Mouse (Mus musculus) limb, embryonic 11.5 days (tissue): ENCODE measurements around the gene Rnase10. TPM values are rescaled to one million over a fixed set of nuclear protein-coding genes. Genes with fewer than 3 reads are reported as not detected.
"Not testable (repeated sequence)": the region's sequence is repeated elsewhere in the genome, so short reads cannot be mapped to it uniquely, and the experiment has no call there.

Experiments
- ATAC-seq: fragments of 200-750 bp; cut with Nextera tagmentation; 2 replicates; pipeline ENCODE4 v1.8.0; 2017; ENCODE audit warnings: low read depth; ENCODE audit not compliant: insufficient number of reproducible peaks, low FRiP score, low TSS enrichment
- DNase-seq: peaks from one replicate; pipeline ENCODE4 v3.0.0-alpha.2; 2015; ENCODE audit warnings: low spot score
- H3K27ac ChIP-seq: fragments of 300-500 bp; sonication (generic); replicated peaks from 2 replicates; pipeline ENCODE4 v1.5.1; 2014; ENCODE audit warnings: low read depth, mild to moderate bottlenecking, low read length
- H3K27me3 ChIP-seq: fragments of 300-500 bp; sonication (generic); 2 replicates; pipeline ENCODE4 v1.6.1; 2014; ENCODE audit warnings: mild to moderate bottlenecking, low read length, mixed read lengths; ENCODE audit not compliant: control insufficient read depth, insufficient read depth
- H3K36me3 ChIP-seq: fragments of 300-500 bp; sonication (generic); 2 replicates; pipeline ENCODE4 v1.6.1; 2014; ENCODE audit warnings: mild to moderate bottlenecking, low read length, moderate library complexity, mixed read lengths; ENCODE audit not compliant: control insufficient read depth, insufficient read depth
- H3K4me1 ChIP-seq: fragments of 300-500 bp; sonication (generic); 2 replicates; pipeline ENCODE4 v1.6.1; 2014; ENCODE audit warnings: low read length, mixed read lengths; ENCODE audit not compliant: control insufficient read depth, insufficient read depth
- H3K4me2 ChIP-seq: fragments of 300-500 bp; sonication (generic); 2 replicates; pipeline ENCODE4 v1.6.1; 2014; ENCODE audit warnings: low read depth, mild to moderate bottlenecking, moderate library complexity; ENCODE audit not compliant: severe bottlenecking
- H3K4me3 ChIP-seq: fragments of 300-500 bp; sonication (generic); 2 replicates; pipeline ENCODE4 v1.5.1; 2014; ENCODE audit warnings: low read depth, low read length
- H3K9ac ChIP-seq: fragments of 300-500 bp; sonication (generic); 2 replicates; pipeline ENCODE4 v1.6.1; 2014; ENCODE audit warnings: mild to moderate bottlenecking, low read length
- H3K9me3 ChIP-seq: fragments of 300-500 bp; sonication (generic); 2 replicates; pipeline ENCODE4 v1.6.1; 2016; ENCODE audit warnings: low read length; ENCODE audit not compliant: control insufficient read depth
- WGBS: fragments of 180-500 bp; shearing (Covaris S2); extraction: QIAGEN DNeasy Blood & Tissue Kit; methylation state at CpG from one replicate; pipeline ENCODE4 v1.1.7; 2014; 5-methylcytosine and 5-hydroxymethylcytosine counted together
- polyA plus RNA-seq: library from polyadenylated mRNA; unstranded; fragments of >200 nt; fragmentation: Nextera tagmentation; extraction: Ambion mirVana; gene quantifications from 2 replicates; pipeline ENCODE4 v1.2.1, GENCODE M21; 2014

Gene Rnase10
- not detected in 2 replicates for polyA plus RNA-seq

GRCm38 (mm10) chr14:51007152-51007801 lies at the start of gene Rnase10:
Gene Rnase10 (plus strand): TSS chr14:51007751.
- H3K9me3 ChIP-seq: no peaks in the 10 kb centered on the region
- no peak within 1 kb of the TSS for H3K9ac ChIP-seq
- H3K4me1 ChIP-seq: no peaks in the 10 kb centered on the region
- H3K36me3 ChIP-seq: no peaks in the 10 kb centered on the region
- ATAC-seq (no peak), DNase-seq (peak; percentile 16)
- H3K27me3 ChIP-seq: no peaks in the 10 kb centered on the region
- no peak within 1 kb of the TSS for H3K27ac ChIP-seq
- H3K4me3 ChIP-seq: no peak within 1 kb of the TSS
- 53% methylated on average over 8 of the region's 8 CpGs for WGBS
- no peak within 1 kb of the TSS for H3K4me2 ChIP-seq

- H3K4me3 ChIP-seq, H3K36me3 ChIP-seq, H3K9ac ChIP-seq, DNase-seq, H3K27me3 ChIP-seq, H3K9me3 ChIP-seq, H3K27ac ChIP-seq, H3K4me2 ChIP-seq, ATAC-seq, H3K4me1 ChIP-seq: not testable (repeated sequence)
- 95% methylated on average over 5 of the region's 5 CpGs for WGBS
Measured at GRCm38 (mm10) chr14:50958289-50958995, 49.1 kb upstream of the Rnase10 start.

- 86% methylated on average over 5 of the region's 5 CpGs for WGBS
- H3K27me3 ChIP-seq: no peaks in the 10 kb centered on the region
- DNase-seq (no peak), ATAC-seq (no peak)
- no peaks in the 10 kb centered on the region for H3K9me3 ChIP-seq
- no peaks in the 10 kb centered on the region for H3K36me3 ChIP-seq
- H3K27ac ChIP-seq: no peak overlapping the region
- no peaks in the 10 kb centered on the region for H3K4me1 ChIP-seq
- H3K4me3 ChIP-seq: no peak overlapping the region
- H3K4me2 ChIP-seq: no peak overlapping the region
- H3K9ac ChIP-seq: no peak overlapping the region
Measured at GRCm38 (mm10) chr14:50968216-50968980, 39.2 kb upstream of the Rnase10 start.

- no peak for DNase-seq
- no peaks in the 10 kb centered on the region for H3K36me3 ChIP-seq
- no peak overlapping the region for H3K4me2 ChIP-seq
- H3K27ac ChIP-seq: no peak overlapping the region
- no peaks in the 10 kb centered on the region for H3K27me3 ChIP-seq
- 48% methylated on average over 1 of the region's 1 CpGs for WGBS
- no peak overlapping the region for H3K9ac ChIP-seq
- H3K4me3 ChIP-seq: no peak overlapping the region
- H3K4me1 ChIP-seq: no peaks in the 10 kb centered on the region
- H3K9me3 ChIP-seq: no peaks in the 10 kb centered on the region
- no peak for ATAC-seq
Measured at GRCm38 (mm10) chr14:50969041-50969440, 38.5 kb upstream of the Rnase10 start.

- Histone ChIP-seq H3K9me3 (no peaks in the 10 kb centered on the region), H3K27ac (no peak overlapping the region), H3K36me3 (no peaks in the 10 kb centered on the region), H3K27me3 (no peaks in the 10 kb centered on the region), H3K4me3 (no peak overlapping the region), H3K9ac (no peak overlapping the region), H3K4me2 (no peak overlapping the region), H3K4me1 (no peaks in the 10 kb centered on the region)
- no peak for DNase-seq
- 53% methylated on average over 12 of the region's 12 CpGs for WGBS
- ATAC-seq: no peak
Measured at GRCm38 (mm10) chr14:50969558-50970544, 37.7 kb upstream of the Rnase10 start.

GRCm38 (mm10) chr14:50970822-50971221 lies 36.7 kb upstream of the Rnase10 start:
- no peaks in the 10 kb centered on the region for H3K9me3 ChIP-seq
- no peak overlapping the region for H3K4me2 ChIP-seq
- H3K9ac ChIP-seq: no peak overlapping the region
- ATAC-seq (no peak), DNase-seq (no peak)
- H3K4me3 ChIP-seq: no peak overlapping the region
- H3K27ac ChIP-seq: no peak overlapping the region
- no peaks in the 10 kb centered on the region for H3K27me3 ChIP-seq
- no peaks in the 10 kb centered on the region for H3K4me1 ChIP-seq
- WGBS: 82% methylated on average over 1 of the region's 1 CpGs
- no peaks in the 10 kb centered on the region for H3K36me3 ChIP-seq

- H3K9me3 ChIP-seq, H3K27ac ChIP-seq, H3K4me3 ChIP-seq, H3K9ac ChIP-seq, H3K36me3 ChIP-seq, DNase-seq, H3K4me2 ChIP-seq, H3K4me1 ChIP-seq, ATAC-seq, H3K27me3 ChIP-seq: not testable (repeated sequence)
- 93% methylated on average over 4 of the region's 5 CpGs for WGBS
Measured at GRCm38 (mm10) chr14:50973054-50973453, 34.5 kb upstream of the Rnase10 start.

- WGBS: 39% methylated on average over 4 of the region's 4 CpGs
- no peak for DNase-seq
Measured at GRCm38 (mm10) chr14:50973700-50974099, 33.9 kb upstream of the Rnase10 start.

More at GRCm38 (mm10) chr14:50973700-50974099, 33.9 kb upstream of the Rnase10 start:
- Histone ChIP-seq H3K36me3 (no peaks in the 10 kb centered on the region), H3K9ac (no peak overlapping the region), H3K4me1 (no peaks in the 10 kb centered on the region), H3K27me3 (no peaks in the 10 kb centered on the region), H3K27ac (no peak overlapping the region), H3K4me3 (no peak overlapping the region), H3K4me2 (no peak overlapping the region), H3K9me3 (no peaks in the 10 kb centered on the region)
- ATAC-seq: no peak
